In genomic region chr11:28934449-28934848, GRCm38 (mm10) we compare ENCODE assay signal across 15 mouse cellular contexts.
DNase-seq lines count a peak whose midpoint lies in the region; ATAC-seq lines count a peak whose summit lies in the region.
"Had no signal": no experiment of that assay in that cellular context is flagged by ENCODE, and none has a peak within 500 bp of the region (broad histone marks: within the 10 kb centered on the region; RNA-seq: fewer than 3 reads in every experiment).

No protein-coding gene starts in this region.

- H3K4me1 ChIP-seq in midbrain, embryonic 11.5 days (ENCODE audit: control insufficient read depth, insufficient read depth, low read length): no peaks in the 10 kb centered on the region
- no peaks in the 10 kb centered on the region for H3K4me1 ChIP-seq in midbrain, embryonic 14.5 days (ENCODE audit: control insufficient read depth, insufficient read depth, low read length)
- no peaks in the 10 kb centered on the region for H3K4me1 ChIP-seq in embryonic facial prominence, embryonic 10.5 days
- H3K4me1 ChIP-seq: midbrain, embryonic 15.5 days; neural tube, embryonic 12.5 days had no signal

- 0 out of 2 replicates have a peak, but pooled peaks have one; percentile 30 for ATAC-seq in midbrain, embryonic 11.5 days (ENCODE audit: low FRiP score)
- ATAC-seq in midbrain, embryonic 14.5 days (ENCODE audit: low FRiP score, low TSS enrichment): no peak
- ATAC-seq: inflammation-experienced regulatory T-cells, adult 6 months; midbrain, embryonic 15.5 days had no signal

- no peaks in the 10 kb centered on the region for H3K27me3 ChIP-seq in midbrain, embryonic 11.5 days (ENCODE audit: control insufficient read depth, insufficient read depth, low read length)
- H3K27me3 ChIP-seq in midbrain, embryonic 14.5 days (ENCODE audit: control insufficient read depth, insufficient read depth, low read length): no peaks in the 10 kb centered on the region
- no peaks in the 10 kb centered on the region for H3K27me3 ChIP-seq in embryonic facial prominence, embryonic 10.5 days (replicated peaks; ENCODE audit: low read depth, poor library complexity, severe bottlenecking)
- H3K27me3 ChIP-seq: midbrain, embryonic 15.5 days; neural tube, embryonic 12.5 days had no signal

- no peak overlapping the region for H3K4me3 ChIP-seq in midbrain, embryonic 11.5 days (ENCODE audit: low read depth, low read length)
- no peak overlapping the region for H3K4me3 ChIP-seq in midbrain, embryonic 14.5 days (replicated peaks; ENCODE audit: low read depth, low read length)
- no peak overlapping the region for H3K4me3 ChIP-seq in embryonic facial prominence, embryonic 10.5 days
- H3K4me3 ChIP-seq: midbrain, embryonic 15.5 days; neural tube, embryonic 12.5 days had no signal

- DNase-seq in adrenal gland, postnatal 14 days: peak; percentile 7
- no peak for DNase-seq in adrenal gland, adult 8-10 months
- peak; percentile 28 for DNase-seq in kidney, postnatal 10 days
- DNase-seq in kidney, adult 9 months: no peak
- no peak for DNase-seq in midbrain, embryonic 11.5 days (ENCODE audit: low spot score, missing footprints)
- no peak for DNase-seq in midbrain, embryonic 14.5 days
- peak; percentile 10 for DNase-seq in embryonic facial prominence, embryonic 10.5 days (ENCODE audit: low spot score)
- DNase-seq in urinary bladder, postnatal 25 days (ENCODE audit: low spot score): no peak
- DNase-seq: cerebellum, adult 11 months; heart, postnatal 10 days; lung, postnatal 10 days; thymus, adult 18-20 months had no signal

- H3K36me3 ChIP-seq in midbrain, embryonic 11.5 days (ENCODE audit: control insufficient read depth, insufficient read depth, low read length): no peaks in the 10 kb centered on the region
- H3K36me3 ChIP-seq in midbrain, embryonic 14.5 days (ENCODE audit: control insufficient read depth, insufficient read depth, low read length): no peaks in the 10 kb centered on the region
- H3K36me3 ChIP-seq in embryonic facial prominence, embryonic 10.5 days (replicated peaks): no peaks in the 10 kb centered on the region
- H3K36me3 ChIP-seq: midbrain, embryonic 15.5 days; neural tube, embryonic 12.5 days had no signal

- no peak overlapping the region for H3K4me2 ChIP-seq in midbrain, embryonic 11.5 days
- H3K4me2 ChIP-seq in midbrain, embryonic 14.5 days (ENCODE audit: low read length): no peak overlapping the region
- H3K4me2 ChIP-seq: midbrain, embryonic 15.5 days; neural tube, embryonic 12.5 days had no signal

- H3K9ac ChIP-seq in midbrain, embryonic 11.5 days (ENCODE audit: low read length): no peak overlapping the region
- H3K9ac ChIP-seq in midbrain, embryonic 14.5 days (replicated peaks; ENCODE audit: low read length): no peak overlapping the region
- H3K9ac ChIP-seq: midbrain, embryonic 15.5 days; neural tube, embryonic 12.5 days had no signal

- no peak overlapping the region for H3K27ac ChIP-seq in midbrain, embryonic 11.5 days (ENCODE audit: low read depth, low read length)
- H3K27ac ChIP-seq in midbrain, embryonic 14.5 days (replicated peaks; ENCODE audit: low read depth, low read length): no peak overlapping the region
- no peak overlapping the region for H3K27ac ChIP-seq in embryonic facial prominence, embryonic 10.5 days (replicated peaks)
- H3K27ac ChIP-seq: midbrain, embryonic 15.5 days; neural tube, embryonic 12.5 days had no signal

- no peaks in the 10 kb centered on the region for H3K9me3 ChIP-seq in midbrain, embryonic 11.5 days (ENCODE audit: control insufficient read depth, low read length)
- H3K9me3 ChIP-seq in midbrain, embryonic 14.5 days (ENCODE audit: control insufficient read depth, low read length): no peaks in the 10 kb centered on the region
- no peaks in the 10 kb centered on the region for H3K9me3 ChIP-seq in embryonic facial prominence, embryonic 10.5 days
- H3K9me3 ChIP-seq: midbrain, embryonic 15.5 days; neural tube, embryonic 12.5 days had no signal

Comparison
In these comparisons a context has a peak if more than half of its experiments do, and no peak if none do; other contexts are left out.
1. DNase-seq: peak in adrenal gland, postnatal 14 days (single experiment), kidney, postnatal 10 days (single experiment) and embryonic facial prominence, embryonic 10.5 days (single experiment); none in adrenal gland, adult 8-10 months (single experiment), kidney, adult 9 months (single experiment), midbrain, embryonic 11.5 days (single experiment), midbrain, embryonic 14.5 days (single experiment) and urinary bladder, postnatal 25 days (single experiment).